Mouse (Mus musculus) heart, postnatal 0 days (tissue): ENCODE data around the gene Elmod1.

Source experiments
- CTCF ChIP-seq: IDR thresholded peaks from 2 replicates; pipeline ENCODE4 v1.5.1; 2016; ENCODE audit warnings: antibody characterized with exemption, control low read depth, low read depth
- EP300 ChIP-seq: IDR thresholded peaks from 2 replicates; pipeline ENCODE4 v1.6.1; 2016; ENCODE audit warnings: antibody characterized with exemption, low read depth

DNA sequence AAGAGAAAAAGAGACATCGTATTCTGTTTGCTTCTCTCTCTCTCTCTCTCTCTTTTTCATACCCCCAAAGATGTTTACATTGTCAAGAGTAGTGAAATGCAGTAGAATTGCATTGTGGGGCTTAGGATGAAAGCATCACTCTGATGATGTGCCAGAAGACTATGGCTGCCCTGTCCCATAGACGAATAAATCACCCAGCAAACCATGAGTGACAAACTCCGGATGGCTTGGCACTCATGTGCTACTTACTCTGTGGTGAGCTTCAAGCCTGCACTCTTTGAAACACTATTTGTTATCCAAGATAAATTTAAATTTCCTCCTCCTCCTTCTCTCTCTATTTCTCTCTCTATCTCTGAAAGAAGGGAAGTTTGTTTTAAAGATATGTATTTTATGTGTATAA, 36.5 kb downstream of the Elmod1 start:
- TF ChIP-seq CTCF (no peak), EP300 (no peak)
